Mouse (Mus musculus) frontal cortex, postnatal 10 days (tissue): ENCODE measurements around the gene Kctd6.
"Not testable (repeated sequence)": the region's sequence is repeated elsewhere in the genome, so short reads cannot be mapped to it uniquely, and the experiment has no call there.

Experiments
- DNase-seq, 2 experiments: peaks; one replicate each; pipeline ENCODE4 v3.0.0; 2022; ENCODE audit warnings: low spot score in 2 of 2, mixed read lengths in 1 of 2

The Kctd6 gene

GRCm38 (mm10) chr14:8213803-8214224, at the start of gene Kctd6:
Kctd6 (plus strand) TSS chr14:8214140.
- DNase-seq = peak; percentile 94 to 97

GRCm38 (mm10) chr14:8164463-8164862, 49.5 kb upstream of the Kctd6 start:
- DNase-seq = no peak

GRCm38 (mm10) chr14:8172507-8173410, 41.2 kb upstream of the Kctd6 start, which contains the start of gene Pdhb:
Pdhb (minus strand) TSS chr14:8173025.
- peak; percentile 99 for DNase-seq

GRCm38 (mm10) chr14:8173542-8174250, 40.2 kb upstream of the Kctd6 start:
- not testable (repeated sequence) for DNase-seq

- no peak for DNase-seq
These were observed 39.3 kb upstream of the Kctd6 start for GRCm38 (mm10) chr14:8174634-8175033.

GRCm38 (mm10) chr14:8176251-8176650, 37.7 kb upstream of the Kctd6 start:
- DNase-seq = no peak

- DNase-seq = no peak
These were observed 33.4 kb upstream of the Kctd6 start for GRCm38 (mm10) chr14:8180371-8181035.

GRCm38 (mm10) chr14:8183330-8183729, 30.6 kb upstream of the Kctd6 start:
- no peak for DNase-seq

- DNase-seq = peak in 1 of 2 experiments; percentile 34
These were observed 27.5 kb upstream of the Kctd6 start for GRCm38 (mm10) chr14:8186278-8187045.

- DNase-seq = no peak
These were observed 23.4 kb upstream of the Kctd6 start for GRCm38 (mm10) chr14:8190556-8190955.

GRCm38 (mm10) chr14:8191331-8191965, 22.5 kb upstream of the Kctd6 start:
- DNase-seq = no peak

- no peak for DNase-seq
These were observed 21.2 kb upstream of the Kctd6 start for GRCm38 (mm10) chr14:8192727-8193126.

GRCm38 (mm10) chr14:8200769-8201168, 13.2 kb upstream of the Kctd6 start:
- no peak for DNase-seq

GRCm38 (mm10) chr14:8201715-8202114, 12.2 kb upstream of the Kctd6 start:
- no peak for DNase-seq

- no peak for DNase-seq
These were observed 7.6 kb upstream of the Kctd6 start for GRCm38 (mm10) chr14:8206179-8206910.

GRCm38 (mm10) chr14:8207105-8207504, 6.8 kb upstream of the Kctd6 start:
- no peak for DNase-seq

- no peak for DNase-seq
These were observed 6.4 kb upstream of the Kctd6 start for GRCm38 (mm10) chr14:8207543-8207942.

- DNase-seq = peak in 1 of 2 experiments; percentile 51
These were observed 5.1 kb upstream of the Kctd6 start for GRCm38 (mm10) chr14:8208876-8209275.

GRCm38 (mm10) chr14:8209896-8210295, 4.0 kb upstream of the Kctd6 start:
- DNase-seq = no peak

- DNase-seq = no peak
These were observed 944 bp upstream of the Kctd6 start for GRCm38 (mm10) chr14:8212996-8213395.
